9 mouse cellular contexts compared by ENCODE assay signal in genomic region chr14:120791828-120792554, GRCm38 (mm10).
A peak's percentile ranks its signal among the peaks of the same experiment; 100 is the strongest.
DNase-seq lines count a peak whose midpoint lies in the region.
"Had no signal": no experiment of that assay in that cellular context is flagged by ENCODE, and none has a peak within 500 bp of the region (broad histone marks: within the 10 kb centered on the region; RNA-seq: fewer than 3 reads in every experiment).

No protein-coding gene starts in this region.

- intact Hi-C loops in heart, postnatal 25 days (cut with DNase I), result no loop called here

- DNase-seq in frontal cortex, adult 2 months (ENCODE audit: extremely low spot score in 1 of 2, low spot score in 1 of 2), result peak; percentile 37 to 57
- DNase-seq in frontal cortex, postnatal 25 days (ENCODE audit: low spot score in 2 of 2), result no peak
- DNase-seq in lung, postnatal 36 days, result peak; percentile 19
- no peak for DNase-seq in lung, postnatal 14 days
- peak; percentile 82 for DNase-seq in R1 (ENCODE audit: low read depth, low spot score)
- DNase-seq in retina, embryonic 14.5 days (ENCODE audit: low spot score), result peak; percentile 18
- no peak for DNase-seq in right cerebral cortex, postnatal 25 days
- DNase-seq in heart, postnatal 25 days (ENCODE audit: low spot score), result no peak
- DNase-seq: cerebellum, adult 8-10 months had no signal

Comparison
In these comparisons a context has a peak if more than half of its experiments do, and no peak if none do; other contexts are left out.
1. DNase-seq: peak in frontal cortex, adult 2 months (2 of 2), lung, postnatal 36 days (single experiment), R1 (single experiment) and retina, embryonic 14.5 days (single experiment); none in frontal cortex, postnatal 25 days (0 of 2), lung, postnatal 14 days (single experiment), right cerebral cortex, postnatal 25 days (single experiment) and heart, postnatal 25 days (single experiment).